In the genomic region with DNA sequence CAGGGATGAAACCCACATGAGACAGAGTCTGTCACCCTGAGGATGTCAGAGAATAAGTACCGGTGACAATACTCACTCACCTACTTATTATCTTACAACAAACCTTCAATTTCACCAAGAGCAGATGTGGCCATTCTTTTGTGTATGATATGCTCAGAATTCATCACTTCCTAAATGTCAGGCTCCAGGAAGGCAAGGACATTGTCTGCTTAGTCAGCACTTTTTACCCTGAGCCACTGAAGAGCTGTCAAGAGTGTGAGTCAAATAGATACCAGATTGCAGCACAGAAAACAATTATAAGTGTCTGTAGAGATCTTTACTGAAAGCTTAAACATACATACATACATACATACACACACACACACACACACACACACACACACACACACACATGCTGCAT, we compare ENCODE assay signal across 16 mouse cellular contexts.
"Had no signal": no experiment of that assay in that cellular context is flagged by ENCODE, and none has a peak within 500 bp of the region (broad histone marks: within the 10 kb centered on the region; RNA-seq: fewer than 3 reads in every experiment).

No protein-coding gene starts in this region.

- H3K4me1 ChIP-seq: limb, embryonic 13.5 days; midbrain, embryonic 12.5 days had no signal

- H3K27me3 ChIP-seq: limb, embryonic 13.5 days; midbrain, embryonic 12.5 days; neural tube, embryonic 13.5 days had no signal

- H3K9ac ChIP-seq: limb, embryonic 13.5 days; liver, embryonic 14.5 days; midbrain, embryonic 12.5 days; neural tube, embryonic 13.5 days had no signal

- H3K27ac ChIP-seq: layer of hippocampus, adult 2 months; limb, embryonic 13.5 days; liver, embryonic 14.5 days; midbrain, embryonic 12.5 days; neural tube, embryonic 13.5 days had no signal

- H3K4me3 ChIP-seq: layer of hippocampus, adult 2 months; limb, embryonic 13.5 days; midbrain, embryonic 12.5 days; neural tube, embryonic 13.5 days had no signal

- DNase-seq: kidney, postnatal 10 days; kidney, postnatal 4 days; left cerebral cortex, postnatal 4 days; lung, adult 18-20 months; lung, postnatal 10 days; lung, postnatal 4 days; retina, postnatal 1 day; right cerebral cortex, postnatal 4 days; spleen, adult 18-20 months; thymus, adult 18-20 months; thymus, postnatal 14 days had no signal

- H3K36me3 ChIP-seq: limb, embryonic 13.5 days; midbrain, embryonic 12.5 days; neural tube, embryonic 13.5 days had no signal

- H3K9me3 ChIP-seq: limb, embryonic 13.5 days; midbrain, embryonic 12.5 days; neural tube, embryonic 13.5 days had no signal

- H3K4me2 ChIP-seq: limb, embryonic 13.5 days; midbrain, embryonic 12.5 days; neural tube, embryonic 13.5 days had no signal
